Mouse (Mus musculus) G1E (cell line): ENCODE data around the gene Camkmt. TPM values are rescaled to one million over a fixed set of nuclear protein-coding genes. Genes with fewer than 3 reads are reported as not detected.

ENCODE experiments used
- ATAC-seq: 2 replicates; pipeline ENCODE4 v1.8.0; 2016; ENCODE audit warnings: mild to moderate bottlenecking; ENCODE audit not compliant: insufficient number of reproducible peaks, poor library complexity, low FRiP score, severe bottlenecking; ENCODE audit errors: extremely low read depth
- DNase-seq: peaks from one replicate; pipeline ENCODE4 v3.0.0; 2012; ENCODE audit warnings: low spot score
- H3K27me3 ChIP-seq: 2 replicates; pipeline ENCODE4 v1.6.1; 2012; ENCODE audit warnings: mild to moderate bottlenecking, low read length, inconsistent platforms; ENCODE audit not compliant: insufficient read depth
- H3K36me3 ChIP-seq: replicated peaks from 2 replicates; pipeline ENCODE3; 2012; ENCODE audit warnings: mild to moderate bottlenecking, inconsistent platforms
- H3K4me1 ChIP-seq: 2 replicates; pipeline ENCODE4 v1.6.1; 2012; ENCODE audit warnings: low read depth, low read length, inconsistent platforms, mixed read lengths; ENCODE audit not compliant: insufficient read depth
- H3K4me3 ChIP-seq: 2 replicates; pipeline ENCODE4 v1.5.1; 2012; ENCODE audit warnings: low read depth, mild to moderate bottlenecking, inconsistent platforms, low read length, moderate library complexity, mixed read lengths
- H3K9me3 ChIP-seq: replicated peaks from 2 replicates; pipeline ENCODE4 v1.6.1; 2012; ENCODE audit warnings: inconsistent platforms
- CTCF ChIP-seq: IDR thresholded peaks from 2 replicates; pipeline ENCODE4 v1.5.1; 2012; ENCODE audit warnings: low read depth, low read length, inconsistent platforms, mixed read lengths
- GATA1 ChIP-seq: IDR thresholded peaks from 2 replicates; pipeline ENCODE4 v1.6.1; 2012; ENCODE audit warnings: borderline replicate concordance, low read length, inconsistent platforms, mixed read lengths
- GATA2 ChIP-seq: IDR thresholded peaks from 2 replicates; pipeline ENCODE4 v1.6.1; 2012; ENCODE audit warnings: low read depth, low read length, inconsistent platforms, borderline replicate concordance
- POLR2AphosphoS5 ChIP-seq: IDR thresholded peaks from 2 replicates; pipeline ENCODE4 v1.6.1; 2012; ENCODE audit warnings: low read depth, low read length, inconsistent platforms; ENCODE audit not compliant: insufficient replicate concordance
- TAL1 ChIP-seq: conservative IDR thresholded peaks from 2 replicates; pipeline ENCODE4 v1.6.1; 2012; ENCODE audit warnings: low read depth, low read length, inconsistent platforms, mixed read lengths
- polyA plus RNA-seq: library from polyadenylated mRNA; stranded (reverse); fragments of >175 nt; gene quantifications from 2 replicates; pipeline ENCODE4 v1.2.3, GENCODE M21; 2012
- total RNA-seq, 2 experiments: library from RNA; stranded (forward) in 1 of 2; stranded (reverse) in 1 of 2; fragments of 200-1000 nt in 1 of 2; fragments of >200 nt in 1 of 2; fragmentation: Nextera tagmentation in 1 of 2; gene quantifications; 2 replicates each; pipeline ENCODE4 v1.2.3; 2014 to 2017

The Camkmt gene
- total and polyA plus RNA-seq, 3 experiments = 1.6 to 8.0 (median 1.7) TPM

DNA sequence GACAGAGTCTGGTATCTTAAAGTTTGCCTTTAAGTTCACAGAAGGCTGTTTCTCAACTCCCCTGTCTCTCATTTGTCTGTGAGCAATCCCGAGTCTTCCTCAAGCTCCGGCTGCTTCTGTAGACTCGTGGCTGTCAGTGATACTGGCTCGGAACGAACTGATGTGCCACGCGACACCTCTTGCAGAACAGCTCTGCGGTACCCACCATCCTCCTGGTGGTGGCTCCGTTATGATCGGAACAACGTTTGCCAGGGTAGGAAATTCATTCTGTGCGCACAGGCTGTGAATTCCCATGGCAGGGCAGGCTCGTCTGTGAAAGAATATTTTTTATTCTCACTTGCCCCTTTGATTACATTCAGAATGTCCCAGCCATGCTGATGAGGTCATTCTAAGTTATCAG is 221.0 kb downstream of the Camkmt start:
- Histone ChIP-seq H3K27me3 (peaks cover 7% of the 10 kb centered on the region; the same call in 1 of the 2 replicates), H3K4me3 (no peak overlapping the region), H3K9me3 (no peaks in the 10 kb centered on the region), H3K4me1 (no peaks in the 10 kb centered on the region), H3K36me3 (no peaks in the 10 kb centered on the region)
- no peak for ATAC-seq
- no peak for TF ChIP-seq GATA2
- TF ChIP-seq TAL1 = no peak
- TF ChIP-seq GATA1 = no peak
- TF ChIP-seq POLR2AphosphoS5 = no peak
- no peak for TF ChIP-seq CTCF
- DNase-seq = no peak

DNA sequence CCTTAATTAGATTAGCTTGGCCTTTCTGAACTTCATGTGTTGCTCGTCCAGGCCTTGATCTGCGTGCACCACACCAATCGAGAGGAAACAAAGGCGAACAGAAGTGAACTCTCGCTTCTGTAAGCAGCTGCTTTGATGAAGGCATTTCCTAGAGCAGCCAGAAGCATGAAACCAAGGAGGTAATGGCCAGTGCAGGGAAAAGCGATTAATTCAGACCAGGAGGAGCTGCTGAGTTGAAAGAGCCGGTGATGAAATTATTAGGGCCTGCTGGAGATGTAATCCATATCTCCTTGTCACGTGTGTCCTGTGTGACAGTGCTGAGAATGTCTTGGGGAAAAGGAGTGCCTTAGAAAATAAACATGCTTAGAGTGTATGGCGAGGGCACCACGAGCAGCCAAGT is 228.0 kb downstream of the Camkmt start:
- DNase-seq (no peak), ATAC-seq (no peak)
- Histone ChIP-seq H3K36me3 (no peaks in the 10 kb centered on the region), H3K27me3 (peaks cover 9% of the 10 kb centered on the region), H3K4me3 (no peak overlapping the region), H3K4me1 (no peaks in the 10 kb centered on the region), H3K9me3 (no peaks in the 10 kb centered on the region)
- TF ChIP-seq TAL1 (no peak), POLR2AphosphoS5 (no peak), CTCF (no peak), GATA2 (no peak), GATA1 (no peak)

GRCm38 (mm10) chr17:85319779-85320300 is 229.5 kb downstream of the Camkmt start:
- DNase-seq = no peak
- Histone ChIP-seq H3K4me1 (no peaks in the 10 kb centered on the region), H3K9me3 (no peaks in the 10 kb centered on the region), H3K4me3 (no peak overlapping the region), H3K27me3 (peaks cover 5% of the 10 kb centered on the region), H3K36me3 (no peaks in the 10 kb centered on the region)
- TF ChIP-seq GATA2 (no peak), GATA1 (no peak), CTCF (no peak), POLR2AphosphoS5 (no peak), TAL1 (no peak)
- no peak for ATAC-seq

DNA sequence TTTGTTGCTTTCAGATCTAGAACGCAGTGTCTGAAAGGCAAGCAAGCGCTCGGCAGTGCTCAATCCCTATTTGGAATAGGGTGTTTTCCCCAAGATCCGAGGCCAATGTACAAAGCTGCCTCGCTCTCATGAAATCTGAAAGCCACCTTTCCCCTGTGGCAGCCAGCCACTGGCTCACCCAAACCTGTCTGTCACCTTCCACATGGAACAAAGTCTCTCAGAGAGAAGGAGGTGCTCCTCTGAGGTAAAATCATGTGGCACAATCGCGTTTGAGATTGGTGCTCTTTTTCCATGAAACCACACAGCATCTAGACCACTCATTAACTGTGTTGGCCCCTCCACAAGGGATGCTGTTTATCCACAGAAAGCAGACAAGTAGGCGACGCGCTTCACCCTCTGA is 238.5 kb downstream of the Camkmt start:
- DNase-seq (no peak), ATAC-seq (no peak)
- H3K4me3 ChIP-seq = no peak overlapping the region
- no peaks in the 10 kb centered on the region for H3K4me1 ChIP-seq
- H3K9me3 ChIP-seq = no peaks in the 10 kb centered on the region
- H3K27me3 ChIP-seq = peaks cover 22% of the 10 kb centered on the region
- TF ChIP-seq GATA1 (no peak), POLR2AphosphoS5 (no peak), GATA2 (no peak), TAL1 (no peak), CTCF (no peak)
- H3K36me3 ChIP-seq = no peaks in the 10 kb centered on the region

DNA sequence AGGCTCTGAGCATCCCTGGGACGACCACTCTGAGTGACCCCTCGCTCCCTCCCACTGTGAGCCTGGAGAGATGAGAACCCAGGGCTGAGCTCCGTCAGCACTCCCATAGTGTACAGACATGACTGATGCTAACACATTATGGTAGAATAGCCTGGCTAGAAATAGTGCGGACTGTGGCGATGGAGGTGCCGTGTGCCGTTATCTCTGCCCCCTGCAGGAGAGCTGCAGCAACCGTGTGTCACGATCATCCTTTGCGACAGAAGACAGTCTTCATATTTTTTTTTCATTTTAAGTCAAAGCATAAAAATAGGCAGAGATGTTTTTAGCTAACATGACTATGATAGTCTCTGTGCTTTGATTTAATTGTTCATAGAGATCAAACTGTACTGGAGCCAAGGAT is 245.1 kb downstream of the Camkmt start:
- Histone ChIP-seq H3K9me3 (no peaks in the 10 kb centered on the region), H3K36me3 (no peaks in the 10 kb centered on the region), H3K27me3 (peaks cover 21% of the 10 kb centered on the region), H3K4me3 (no peak overlapping the region), H3K4me1 (peaks cover 6% of the 10 kb centered on the region)
- no peak for ATAC-seq
- TF ChIP-seq POLR2AphosphoS5 = no peak
- no peak for TF ChIP-seq GATA1
- no peak for TF ChIP-seq TAL1
- no peak for TF ChIP-seq GATA2
- no peak for TF ChIP-seq CTCF
- no peak for DNase-seq

DNA sequence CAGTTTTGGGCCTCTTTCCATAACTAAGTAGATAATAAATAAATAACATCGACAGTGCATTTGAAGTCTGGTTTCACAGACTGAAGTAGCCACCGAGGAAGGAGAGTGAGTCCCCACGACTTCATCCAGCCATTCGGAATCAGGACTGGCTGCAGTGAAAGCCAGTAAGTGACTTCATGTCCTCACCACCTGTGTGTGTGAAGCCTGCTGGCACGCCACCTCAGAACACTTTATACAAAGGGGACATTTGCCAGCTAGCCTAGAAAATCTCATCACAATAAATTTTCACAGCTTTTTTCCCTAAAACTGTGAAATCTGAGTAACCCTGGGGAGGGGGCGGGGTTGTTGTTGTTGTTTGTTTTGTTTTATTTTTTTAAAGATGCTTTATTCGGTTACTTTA is 247.3 kb downstream of the Camkmt start:
- H3K4me3 ChIP-seq = no peak overlapping the region
- no peaks in the 10 kb centered on the region for H3K36me3 ChIP-seq
- H3K27me3 ChIP-seq = peaks cover 15% of the 10 kb centered on the region
- ATAC-seq (no peak), DNase-seq (no peak)
- H3K9me3 ChIP-seq = no peaks in the 10 kb centered on the region
- H3K4me1 ChIP-seq = peaks cover 13% of the 10 kb centered on the region
- TF ChIP-seq POLR2AphosphoS5 = no peak
- TF ChIP-seq GATA1 = no peak
- no peak for TF ChIP-seq CTCF
- no peak for TF ChIP-seq GATA2
- TF ChIP-seq TAL1 = no peak
